Mouse (Mus musculus): ENCODE results near the gene Zswim1. TPM values are rescaled to one million over a fixed set of nuclear protein-coding genes. Genes with fewer than 3 reads are reported as not detected.

The Zswim1 gene
- polyA plus RNA-seq, 1 experiment from 2014 or later, result 17.4 TPM

DNA sequence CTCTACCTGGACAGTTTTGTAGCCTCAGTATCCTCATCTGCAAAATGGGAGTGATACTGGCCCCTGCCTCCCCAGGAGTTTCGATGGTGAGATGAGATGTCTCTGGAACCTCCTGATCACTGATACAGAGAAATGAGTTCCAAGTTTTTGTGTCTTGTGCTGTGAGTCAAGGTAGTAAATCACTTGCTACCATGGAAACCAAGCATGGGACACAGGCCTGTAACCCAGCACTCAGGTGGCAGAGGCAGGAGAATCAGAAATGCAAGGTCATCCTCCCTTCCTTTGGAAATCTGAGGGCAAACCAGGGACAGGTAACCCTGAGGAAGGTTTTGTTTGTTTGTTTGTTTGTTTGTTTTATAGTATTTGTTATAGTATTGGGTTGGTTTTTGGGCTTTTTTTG is 6.6 kb downstream of the Zswim1 start:
- no peak overlapping the region for H3K9ac ChIP-seq (ENCODE audit: low read length)

DNA sequence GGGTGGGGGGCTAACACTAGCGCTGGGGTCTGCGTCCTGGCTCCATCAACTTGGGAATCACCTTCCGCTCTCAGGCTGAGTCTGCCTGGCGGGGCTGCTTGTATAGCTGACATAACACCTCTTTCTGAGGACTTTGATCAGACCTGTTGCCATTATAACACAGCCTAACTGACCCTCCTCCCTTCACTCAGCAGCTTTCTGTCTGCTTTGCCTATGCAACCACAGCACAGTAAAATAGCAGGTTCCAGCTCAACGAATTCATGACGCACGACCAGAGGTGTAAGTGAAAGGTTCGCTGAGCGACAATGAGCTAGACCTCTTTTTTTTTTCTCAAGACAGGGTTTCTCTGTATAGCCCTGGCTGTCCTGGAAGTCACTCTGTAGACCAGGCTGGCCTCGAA is 8.5 kb downstream of the Zswim1 start:
- H3K27me3 ChIP-seq (replicated peaks; ENCODE audit: control insufficient read depth, insufficient read depth, low read length), result no peaks in the 10 kb centered on the region
- peaks cover 30% of the 10 kb centered on the region for H3K36me3 ChIP-seq (ENCODE audit: control insufficient read depth, insufficient read depth, low read length)
- no peaks in the 10 kb centered on the region for H3K9me3 ChIP-seq (ENCODE audit: control insufficient read depth, low read length)
- ATAC-seq (replicated peaks; ENCODE audit: low FRiP score, low TSS enrichment, low read depth) (no peak), DNase-seq (ENCODE audit: low spot score) (no peak)
- no peak overlapping the region for H3K9ac ChIP-seq (ENCODE audit: low read length)
- no peak overlapping the region for H3K4me2 ChIP-seq (ENCODE audit: low read length)
- no peak overlapping the region for H3K4me3 ChIP-seq (ENCODE audit: low read depth, low read length)
- peaks cover 8% of the 10 kb centered on the region for H3K4me1 ChIP-seq (replicated peaks; ENCODE audit: control insufficient read depth, insufficient read depth, low read length)
- no peak overlapping the region for H3K27ac ChIP-seq (ENCODE audit: low read depth)
- WGBS, result 86% methylated on average over 10 of the region's 10 CpGs

More for the DNA sequence above, 6.6 kb downstream of the Zswim1 start:
- Histone ChIP-seq H3K27ac (ENCODE audit: low read depth) (no peak overlapping the region), H3K4me3 (ENCODE audit: low read depth, low read length) (no peak overlapping the region), H3K27me3 (replicated peaks; ENCODE audit: control insufficient read depth, insufficient read depth, low read length) (no peaks in the 10 kb centered on the region), H3K36me3 (ENCODE audit: control insufficient read depth, insufficient read depth, low read length) (peaks cover 38% of the 10 kb centered on the region), H3K4me1 (replicated peaks; ENCODE audit: control insufficient read depth, insufficient read depth, low read length) (peaks cover 1% of the 10 kb centered on the region), H3K9me3 (ENCODE audit: control insufficient read depth, low read length) (no peaks in the 10 kb centered on the region), H3K4me2 (ENCODE audit: low read length) (no peak overlapping the region)
- 97% methylated on average over 1 of the region's 1 CpGs for WGBS
- no peak for DNase-seq (ENCODE audit: low spot score)
- ATAC-seq (replicated peaks; ENCODE audit: low FRiP score, low TSS enrichment, low read depth), result no peak

DNA sequence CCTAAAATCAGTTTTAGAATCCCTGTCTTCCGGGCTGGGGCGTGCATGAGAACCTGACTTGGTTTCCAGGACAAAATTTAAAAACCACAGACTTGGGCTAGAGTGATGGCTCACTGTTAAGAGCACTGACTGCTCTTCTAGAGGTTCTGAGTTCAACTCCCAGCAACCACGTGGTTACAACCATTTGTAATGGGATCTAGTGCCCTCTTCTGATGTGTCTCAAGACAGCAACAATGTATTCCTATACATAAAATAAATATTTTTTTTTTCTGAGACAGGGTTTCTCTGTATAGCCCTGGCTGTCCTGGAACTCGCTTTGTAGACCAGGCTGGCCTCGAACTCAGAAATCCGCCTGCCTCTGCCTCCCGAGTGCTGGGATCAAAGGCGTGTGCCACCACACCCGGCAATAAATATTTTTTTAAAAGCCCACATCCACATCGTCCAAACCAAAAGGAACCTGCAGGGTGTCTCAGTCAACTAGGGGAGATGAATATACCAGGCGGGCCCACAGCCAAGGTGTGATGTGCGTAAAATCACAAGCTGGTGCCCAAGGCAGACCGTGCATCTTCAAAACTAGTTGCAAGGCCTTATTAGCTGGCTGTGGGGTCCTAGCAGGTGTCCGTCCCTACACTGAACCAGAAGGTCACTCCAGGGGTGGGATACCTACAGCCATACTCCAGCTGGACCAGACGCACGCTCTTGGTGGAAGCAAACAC is 9.7 kb downstream of the Zswim1 start:
- H3K4me1 ChIP-seq (replicated peaks; ENCODE audit: control insufficient read depth, insufficient read depth, low read length), result peaks cover 8% of the 10 kb centered on the region
- H3K27me3 ChIP-seq (replicated peaks; ENCODE audit: control insufficient read depth, insufficient read depth, low read length), result no peaks in the 10 kb centered on the region
- H3K9ac ChIP-seq (ENCODE audit: low read length), result peak overlapping the region; percentile 69; the same call in 1 of the 2 replicates
- H3K4me2 ChIP-seq (ENCODE audit: low read length), result peak overlapping the region; percentile 97
- no peaks in the 10 kb centered on the region for H3K9me3 ChIP-seq (ENCODE audit: control insufficient read depth, low read length)
- peaks cover 27% of the 10 kb centered on the region for H3K36me3 ChIP-seq (ENCODE audit: control insufficient read depth, insufficient read depth, low read length)
- ATAC-seq (replicated peaks; ENCODE audit: low FRiP score, low TSS enrichment, low read depth) (no peak), DNase-seq (ENCODE audit: low spot score) (no peak)
- peak overlapping the region; percentile 79 for H3K4me3 ChIP-seq (ENCODE audit: low read depth, low read length)
- WGBS, result 61% methylated on average over 16 of the region's 16 CpGs
- no peak overlapping the region; the same call in 1 of the 2 replicates for H3K27ac ChIP-seq (ENCODE audit: low read depth)

DNA sequence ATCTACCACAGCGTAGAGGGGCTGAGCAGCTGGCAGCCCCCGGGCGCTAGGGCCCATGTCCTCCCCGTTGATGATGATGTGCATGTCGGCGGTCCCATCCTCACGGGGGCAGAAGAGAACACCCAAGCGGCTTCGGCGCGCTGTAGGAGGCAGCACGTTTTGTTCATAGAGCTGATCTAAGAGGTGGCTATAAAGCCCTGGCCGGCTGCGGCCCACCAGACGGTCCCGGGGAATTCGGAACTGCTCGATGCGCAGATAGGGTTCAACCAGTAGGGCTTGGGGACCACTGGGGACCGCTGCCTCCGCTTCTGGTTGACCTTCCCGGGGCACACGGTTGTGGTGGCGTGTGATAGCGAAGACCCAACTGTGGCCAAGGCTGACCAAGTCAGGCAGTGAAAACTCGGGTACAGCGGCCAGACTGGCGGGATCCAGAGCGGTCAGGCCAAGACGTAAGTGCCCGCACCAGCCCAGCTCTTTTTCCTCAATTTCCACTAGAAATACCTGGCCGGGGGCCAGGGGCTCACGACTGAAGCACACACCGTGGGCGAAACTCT is 10.3 kb downstream of the Zswim1 start, which contains the start of gene Ctsa:
Gene Ctsa (plus strand): TSS at position 126 of the 554 bp plus-strand sequence.
- Histone ChIP-seq H3K27me3 (replicated peaks; ENCODE audit: control insufficient read depth, insufficient read depth, low read length) (no peaks in the 10 kb centered on the region), H3K4me1 (replicated peaks; ENCODE audit: control insufficient read depth, insufficient read depth, low read length) (peaks cover 8% of the 10 kb centered on the region), H3K9me3 (ENCODE audit: control insufficient read depth, low read length) (no peaks in the 10 kb centered on the region), H3K4me3 (ENCODE audit: low read depth, low read length) (peak within 1 kb of the TSS; percentile 79), H3K4me2 (ENCODE audit: low read length) (peak within 1 kb of the TSS; percentile 97), H3K27ac (ENCODE audit: low read depth) (peak within 1 kb of the TSS; percentile 81), H3K36me3 (ENCODE audit: control insufficient read depth, insufficient read depth, low read length) (peaks cover 26% of the 10 kb centered on the region), H3K9ac (ENCODE audit: low read length) (peak within 1 kb of the TSS; percentile 69)
- peak; percentile 74 for ATAC-seq (replicated peaks; ENCODE audit: low FRiP score, low TSS enrichment, low read depth)
- under 1% methylated on average over 35 of the region's 35 CpGs for WGBS
- peak; percentile 88 for DNase-seq (ENCODE audit: low spot score)

DNA sequence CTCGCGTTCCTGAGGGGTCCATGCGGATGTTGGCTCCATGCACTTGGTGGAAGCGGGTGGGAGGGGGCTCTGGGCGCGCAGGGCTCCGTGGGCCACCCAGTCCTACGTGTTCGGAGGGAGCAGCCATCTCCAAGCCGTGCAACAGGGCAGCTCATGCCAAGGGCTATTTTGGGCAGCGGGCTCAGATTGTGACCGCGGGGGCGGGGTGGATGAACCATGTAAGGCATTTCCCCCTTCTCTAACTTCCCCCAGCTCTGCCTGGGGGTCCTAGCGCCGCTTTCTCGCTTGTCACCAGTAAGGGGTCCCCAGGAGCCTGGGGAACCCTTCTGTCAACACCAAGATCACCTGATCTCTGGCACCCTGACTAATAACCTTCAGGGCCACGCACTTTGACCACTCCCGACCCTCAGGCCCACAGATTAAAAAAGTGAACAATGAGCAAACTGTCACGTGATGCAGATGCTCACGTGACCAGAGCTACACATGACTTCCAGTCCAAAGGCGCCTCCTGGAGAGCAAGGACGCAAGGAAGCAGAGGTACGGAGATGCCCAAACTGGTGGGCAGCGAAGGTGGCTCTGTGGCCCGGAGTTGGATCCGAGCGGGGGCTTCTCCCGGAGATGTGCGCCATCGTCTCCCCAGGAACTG is 11.0 kb downstream of the Zswim1 start, which contains the start of gene Neurl2:
Gene Neurl2 (minus strand): TSS at position 143 of the 646 bp plus-strand sequence.
- peak within 1 kb of the TSS; percentile 79 for H3K4me3 ChIP-seq (ENCODE audit: low read depth, low read length)
- no peaks in the 10 kb centered on the region for H3K9me3 ChIP-seq (ENCODE audit: control insufficient read depth, low read length)
- peak within 1 kb of the TSS; percentile 81 for H3K27ac ChIP-seq (ENCODE audit: low read depth)
- H3K27me3 ChIP-seq (replicated peaks; ENCODE audit: control insufficient read depth, insufficient read depth, low read length), result no peaks in the 10 kb centered on the region
- peak within 1 kb of the TSS; percentile 97 for H3K4me2 ChIP-seq (ENCODE audit: low read length)
- DNase-seq (ENCODE audit: low spot score) (peak; percentile 97), ATAC-seq (replicated peaks; ENCODE audit: low FRiP score, low TSS enrichment, low read depth) (peak; percentile 74)
- H3K4me1 ChIP-seq (replicated peaks; ENCODE audit: control insufficient read depth, insufficient read depth, low read length), result peaks cover 8% of the 10 kb centered on the region
- H3K9ac ChIP-seq (ENCODE audit: low read length), result peak within 1 kb of the TSS; percentile 69
- under 1% methylated on average over 30 of the region's 31 CpGs for WGBS
- peaks cover 27% of the 10 kb centered on the region for H3K36me3 ChIP-seq (ENCODE audit: control insufficient read depth, insufficient read depth, low read length)

DNA sequence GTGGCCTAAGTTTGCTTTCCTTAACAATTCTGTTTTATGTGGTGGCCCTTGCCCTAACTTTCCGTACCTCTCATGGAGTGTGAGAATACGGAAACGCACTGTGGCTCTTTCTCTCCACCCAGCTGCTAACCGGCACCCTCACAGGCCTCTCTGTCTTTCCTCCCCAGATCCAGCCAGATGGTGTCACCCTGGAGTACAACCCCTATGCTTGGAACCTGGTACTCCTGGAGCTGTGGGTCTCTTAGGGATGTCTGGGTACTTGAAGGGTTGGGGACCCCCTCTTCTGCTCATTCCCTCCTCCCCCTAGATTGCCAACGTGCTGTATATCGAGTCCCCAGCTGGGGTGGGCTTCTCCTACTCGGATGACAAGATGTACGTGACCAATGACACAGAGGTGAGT is 12.0 kb downstream of the Zswim1 start:
- 44% methylated on average over 8 of the region's 8 CpGs for WGBS
- Histone ChIP-seq H3K4me2 (ENCODE audit: low read length) (peak overlapping the region; percentile 97), H3K27ac (ENCODE audit: low read depth) (no peak overlapping the region), H3K9me3 (ENCODE audit: control insufficient read depth, low read length) (no peaks in the 10 kb centered on the region), H3K36me3 (ENCODE audit: control insufficient read depth, insufficient read depth, low read length) (peaks cover 38% of the 10 kb centered on the region), H3K4me1 (replicated peaks; ENCODE audit: control insufficient read depth, insufficient read depth, low read length) (peaks cover 8% of the 10 kb centered on the region), H3K4me3 (ENCODE audit: low read depth, low read length) (peak overlapping the region; percentile 79), H3K27me3 (replicated peaks; ENCODE audit: control insufficient read depth, insufficient read depth, low read length) (no peaks in the 10 kb centered on the region), H3K9ac (ENCODE audit: low read length) (peak overlapping the region; percentile 69)
- ATAC-seq (replicated peaks; ENCODE audit: low FRiP score, low TSS enrichment, low read depth), result no peak
- DNase-seq (ENCODE audit: low spot score), result no peak

DNA sequence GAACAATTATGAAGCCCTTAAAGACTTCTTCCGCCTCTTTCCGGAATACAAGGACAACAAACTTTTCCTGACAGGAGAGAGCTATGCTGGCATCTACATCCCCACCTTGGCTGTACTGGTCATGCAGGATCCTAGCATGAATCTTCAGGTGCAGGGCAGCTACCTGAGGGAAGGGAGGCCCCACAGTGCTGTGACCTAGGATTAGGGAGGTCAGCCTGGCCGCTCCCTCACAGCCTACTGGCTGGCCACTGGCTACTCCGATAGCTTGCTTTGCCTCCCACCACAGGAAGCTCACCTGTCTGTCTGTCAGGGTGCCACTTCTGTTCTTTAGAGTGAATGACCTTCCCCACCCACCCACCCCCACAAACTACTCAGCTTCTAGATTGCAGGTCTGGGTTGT is 12.7 kb downstream of the Zswim1 start:
- DNase-seq (ENCODE audit: low spot score) (no peak), ATAC-seq (replicated peaks; ENCODE audit: low FRiP score, low TSS enrichment, low read depth) (no peak)
- Histone ChIP-seq H3K36me3 (ENCODE audit: control insufficient read depth, insufficient read depth, low read length) (peaks cover 44% of the 10 kb centered on the region), H3K9ac (ENCODE audit: low read length) (no peak overlapping the region), H3K4me2 (ENCODE audit: low read length) (no peak overlapping the region), H3K4me3 (ENCODE audit: low read depth, low read length) (no peak overlapping the region), H3K9me3 (ENCODE audit: control insufficient read depth, low read length) (no peaks in the 10 kb centered on the region), H3K27me3 (replicated peaks; ENCODE audit: control insufficient read depth, insufficient read depth, low read length) (no peaks in the 10 kb centered on the region), H3K4me1 (replicated peaks; ENCODE audit: control insufficient read depth, insufficient read depth, low read length) (peaks cover 8% of the 10 kb centered on the region), H3K27ac (ENCODE audit: low read depth) (no peak overlapping the region)
- 96% methylated on average over 4 of the region's 4 CpGs for WGBS

DNA sequence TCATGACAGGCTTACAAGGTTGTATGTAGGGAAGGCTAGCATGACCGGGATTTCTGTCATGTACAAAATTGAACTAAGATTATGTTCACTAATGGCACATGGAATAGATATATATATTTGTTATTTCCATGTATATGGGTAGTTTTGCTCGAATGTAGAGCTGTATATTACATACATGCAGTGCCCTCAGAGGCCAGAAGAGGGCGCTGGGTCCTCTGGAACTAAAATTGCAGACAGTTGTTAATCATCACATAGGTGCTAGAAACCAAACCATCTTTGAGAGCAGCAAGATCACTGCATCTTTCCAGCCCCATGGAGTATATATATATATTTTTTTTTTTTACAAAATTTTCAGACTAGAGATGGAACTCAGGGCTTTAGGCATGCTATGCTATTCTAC is 23.3 kb downstream of the Zswim1 start:
- 55% methylated on average over 3 of the region's 3 CpGs for WGBS
- H3K9ac ChIP-seq (ENCODE audit: low read length), result no peak overlapping the region
- H3K4me1 ChIP-seq (replicated peaks; ENCODE audit: control insufficient read depth, insufficient read depth, low read length), result no peaks in the 10 kb centered on the region
- ATAC-seq (replicated peaks; ENCODE audit: low FRiP score, low TSS enrichment, low read depth) (no peak), DNase-seq (ENCODE audit: low spot score) (no peak)
- H3K36me3 ChIP-seq (ENCODE audit: control insufficient read depth, insufficient read depth, low read length), result no peaks in the 10 kb centered on the region
- no peak overlapping the region for H3K4me2 ChIP-seq (ENCODE audit: low read length)
- no peak overlapping the region for H3K4me3 ChIP-seq (ENCODE audit: low read depth, low read length)
- H3K27me3 ChIP-seq (replicated peaks; ENCODE audit: control insufficient read depth, insufficient read depth, low read length), result no peaks in the 10 kb centered on the region
- H3K9me3 ChIP-seq (ENCODE audit: control insufficient read depth, low read length), result no peaks in the 10 kb centered on the region
- no peak overlapping the region for H3K27ac ChIP-seq (ENCODE audit: low read depth)
